Comparison of ENCODE assay signal across 8 mouse cellular contexts in the genomic region with DNA sequence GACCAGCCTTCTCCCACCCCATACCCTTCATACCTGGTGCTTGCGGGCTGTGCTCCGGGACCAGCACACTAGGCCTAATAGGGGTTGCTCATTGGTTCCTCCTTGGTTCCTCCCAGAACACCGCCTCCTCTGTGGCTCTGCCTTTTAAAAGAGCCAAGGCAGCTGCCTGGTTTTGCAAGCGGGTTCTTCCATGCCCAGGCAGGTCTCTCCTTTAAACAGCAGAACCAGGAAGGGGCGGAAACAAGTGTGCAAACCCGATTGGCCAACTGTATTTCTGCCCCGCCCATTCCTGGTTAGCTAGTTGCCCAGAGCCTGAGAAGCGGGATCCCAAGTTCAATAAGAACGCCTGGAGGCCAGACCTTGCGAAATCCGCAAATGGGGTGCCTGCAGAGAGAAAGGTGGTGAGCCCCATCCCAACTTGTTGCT. TPM values are rescaled to one million over a fixed set of nuclear protein-coding genes. Genes with fewer than 3 reads are reported as not detected.
DNase-seq lines count a peak whose midpoint lies in the region; ATAC-seq and TF ChIP-seq lines count a peak whose summit lies in the region.

A gene (minus strand): TSS at position 213 of the 426 bp plus-strand sequence.

- peak; percentile 95 for DNase-seq in MN1 (ENCODE audit: low spot score)
- peak; percentile 95 for DNase-seq in cerebellum, adult 9-10 months
- DNase-seq in hindbrain, embryonic 10.5 days (ENCODE audit: low spot score), result peak; percentile 90
- DNase-seq in layer of hippocampus, adult 9-11 months, result peak; percentile 96
- peak; percentile 99 for DNase-seq in lung, postnatal 0 days (ENCODE audit: low spot score)
- peak; percentile 73 for DNase-seq in ovary, postnatal 14 days (ENCODE audit: low spot score)
- DNase-seq in thymus, postnatal 14 days, result peak; percentile 88

- H3K27me3 ChIP-seq in hindbrain, embryonic 10.5 days (ENCODE audit: insufficient read depth, poor library complexity, severe bottlenecking), result no peaks in the 10 kb centered on the region
- no peaks in the 10 kb centered on the region for H3K27me3 ChIP-seq in lung, postnatal 0 days (replicated peaks; ENCODE audit: insufficient read depth, low read length)

- H3K9ac ChIP-seq in lung, postnatal 0 days (replicated peaks; ENCODE audit: low read depth), result peak within 1 kb of the TSS; percentile 45

- peaks cover 26% of the 10 kb centered on the region for H3K4me1 ChIP-seq in hindbrain, embryonic 10.5 days (replicated peaks)
- H3K4me1 ChIP-seq in lung, postnatal 0 days (ENCODE audit: insufficient read depth, low read depth, low read length), result 0 out of 2 replicates have a peak, but pooled peaks cover 4% of the 10 kb centered on the region

- peak within 1 kb of the TSS; percentile 87 for H3K27ac ChIP-seq in hindbrain, embryonic 10.5 days
- 0 out of 2 replicates have a peak within 1 kb of the TSS, but pooled peaks have one; percentile 4 for H3K27ac ChIP-seq in lung, postnatal 0 days (ENCODE audit: low read length)

- no peak for TF ChIP-seq CTCF in lung, postnatal 0 days (IDR thresholded peaks at IDR 0.05)

- TF ChIP-seq EP300 in lung, postnatal 0 days (IDR thresholded peaks at IDR 0.05), result peak; percentile 83

- ATAC-seq in frontal cortex, adult (ENCODE audit: low TSS enrichment), result peak; percentile 100
- peak; percentile 100 for ATAC-seq in lung, postnatal 0 days

- WGBS in hindbrain, embryonic 10.5 days, result under 1% methylated on average over 11 of the region's 11 CpGs
- WGBS in lung, postnatal 0 days, result under 1% methylated on average over 11 of the region's 11 CpGs

- no peaks in the 10 kb centered on the region for H3K9me3 ChIP-seq in hindbrain, embryonic 10.5 days
- H3K9me3 ChIP-seq in lung, postnatal 0 days (ENCODE audit: low read length), result no peaks in the 10 kb centered on the region

- peaks cover 28% of the 10 kb centered on the region for H3K36me3 ChIP-seq in hindbrain, embryonic 10.5 days
- H3K36me3 ChIP-seq in lung, postnatal 0 days (ENCODE audit: insufficient read depth, low read length), result no peaks in the 10 kb centered on the region

- H3K4me2 ChIP-seq in lung, postnatal 0 days (replicated peaks; ENCODE audit: low read depth, low read length), result peak within 1 kb of the TSS; percentile 81

- H3K4me3 ChIP-seq in hindbrain, embryonic 10.5 days, result peak within 1 kb of the TSS; percentile 74
- peak within 1 kb of the TSS; percentile 50 for H3K4me3 ChIP-seq in lung, postnatal 0 days (ENCODE audit: low read depth, low read length)

RNA-seq across cellular contexts. Expression of the gene that starts here (rescaled TPM):
- polyA plus RNA-seq in hindbrain, embryonic 10.5 days (2016; fragmentation: Nextera tagmentation; extraction: Ambion mirVana), result 35.5 and 43.4 TPM in 2 replicates
- 16.2 and 21.1 TPM in 2 replicates for polyA plus RNA-seq in lung, postnatal 0 days (2015; fragmentation: Nextera tagmentation; extraction: Ambion mirVana)

Comparison
In these comparisons a context has a peak if more than half of its experiments do, and no peak if none do; other contexts are left out.
1. Peak in every context shown above with its lines: DNase-seq, ATAC-seq, H3K4me3 ChIP-seq and H3K27ac ChIP-seq.